Mouse (Mus musculus): ENCODE results near the gene Cnksr3.

DNA sequence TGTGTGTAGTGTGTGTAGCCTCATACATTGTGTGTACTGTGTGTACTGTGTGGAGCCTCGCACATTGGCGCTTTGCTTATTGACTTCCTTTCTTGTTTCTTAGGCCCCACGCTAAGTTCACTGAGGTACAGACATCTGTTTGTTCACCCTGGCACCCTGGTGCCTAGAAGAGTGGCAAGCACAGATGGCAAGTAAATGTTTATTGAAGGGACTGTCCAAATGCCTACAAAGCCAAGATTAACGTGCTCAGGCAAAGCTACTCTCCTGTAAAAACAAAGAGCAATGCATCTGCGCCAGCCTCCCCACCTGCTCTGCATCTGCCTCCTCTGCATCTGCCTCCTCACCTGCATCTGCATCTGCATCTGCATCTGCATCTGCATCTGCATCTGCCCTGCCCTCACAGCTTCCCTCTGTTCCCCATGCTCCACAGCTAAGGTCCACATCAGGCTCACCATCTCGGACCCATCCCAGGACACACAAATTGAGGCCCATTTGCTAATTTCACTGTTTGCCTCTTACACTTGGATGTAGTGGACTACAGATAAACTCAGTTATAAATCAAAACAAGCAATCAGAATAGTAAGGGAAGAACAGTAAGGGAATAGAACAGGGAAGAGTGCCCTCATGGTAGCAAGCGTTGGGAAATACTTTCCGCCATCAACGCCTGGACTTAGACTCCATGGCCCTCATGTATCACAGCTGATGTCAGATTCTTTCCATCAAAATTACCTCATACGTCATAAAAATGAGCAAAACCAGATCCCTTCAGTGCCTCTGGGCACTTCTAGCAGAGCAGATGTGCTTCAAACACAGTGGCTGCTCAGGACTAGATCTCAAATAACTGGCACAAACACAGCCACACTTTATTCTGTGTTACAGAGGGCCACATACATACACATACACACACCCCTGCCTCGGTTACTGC is 62.1 kb downstream of the Cnksr3 start:
- TF ChIP-seq CTCF (IDR thresholded peaks at IDR 0.05; ENCODE audit: low read depth, low read length) (no peak), POLR2A (IDR thresholded peaks at IDR 0.05; ENCODE audit: extremely low read depth, insufficient read depth, low read length) (no peak)
